Mouse (Mus musculus) brain, embryonic 14.5 days (tissue): ENCODE measurements around the gene Rai2.

Experiments used
- CTCF ChIP-seq: fragments of 200-500 bp; IDR thresholded peaks from 2 replicates; pipeline ENCODE4 v1.5.1; 2012; ENCODE audit warnings: inconsistent platforms, mild to moderate bottlenecking, moderate library complexity, borderline replicate concordance; ENCODE audit not compliant: insufficient read depth, insufficient read length; ENCODE audit errors: extremely low read depth
- POLR2A ChIP-seq: fragments of 200-500 bp; IDR thresholded peaks from 2 replicates; pipeline ENCODE4 v1.6.1; 2012; ENCODE audit warnings: mild to moderate bottlenecking, inconsistent platforms, borderline replicate concordance; ENCODE audit not compliant: poor library complexity, insufficient read depth, insufficient read length, severe bottlenecking; ENCODE audit errors: extremely low read depth

GRCm38 (mm10) chrX:161753514-161753913 lies 36.6 kb downstream of the Rai2 start:
- TF ChIP-seq POLR2A (no peak), CTCF (no peak)
